13 mouse cellular contexts compared by ENCODE assay signal in genomic region chr16:21315751-21316151, GRCm38 (mm10).
DNase-seq lines count a peak whose midpoint lies in the region; ATAC-seq and TF ChIP-seq lines count a peak whose summit lies in the region.
"Had no signal": no experiment of that assay in that cellular context is flagged by ENCODE, and none has a peak within 500 bp of the region (broad histone marks: within the 10 kb centered on the region; RNA-seq: fewer than 3 reads in every experiment).

No protein-coding gene starts in this region.

- no peaks in the 10 kb centered on the region for H3K9me3 ChIP-seq in forebrain, embryonic 15.5 days
- H3K9me3 ChIP-seq in forebrain, postnatal 0 days (ENCODE audit: low read length): no peaks in the 10 kb centered on the region
- no peaks in the 10 kb centered on the region for H3K9me3 ChIP-seq in lung, embryonic 15.5 days
- H3K9me3 ChIP-seq in embryonic facial prominence, embryonic 10.5 days: no peaks in the 10 kb centered on the region
- no peaks in the 10 kb centered on the region for H3K9me3 ChIP-seq in liver, embryonic 12.5 days (replicated peaks)
- H3K9me3 ChIP-seq: embryonic facial prominence, embryonic 12.5 days had no signal

- no peak overlapping the region for H3K27ac ChIP-seq in forebrain, embryonic 15.5 days (replicated peaks)
- no peak overlapping the region for H3K27ac ChIP-seq in forebrain, postnatal 0 days (ENCODE audit: low read depth, low read length)
- H3K27ac ChIP-seq in lung, embryonic 15.5 days: no peak overlapping the region; the same call in 1 of the 2 replicates
- H3K27ac ChIP-seq in embryonic facial prominence, embryonic 10.5 days (replicated peaks): peak overlapping the region; percentile 51
- H3K27ac ChIP-seq in liver, embryonic 12.5 days: no peak overlapping the region
- H3K27ac ChIP-seq: embryonic facial prominence, embryonic 12.5 days; left cerebral cortex, adult 2 months had no signal

- no peak for TF ChIP-seq CTCF in forebrain, postnatal 0 days (IDR thresholded peaks at IDR 0.05; ENCODE audit: low read depth)

- ATAC-seq in forebrain, embryonic 15.5 days (replicated peaks): 0 out of 2 replicates have a peak, but pooled peaks have one; percentile 9
- ATAC-seq in forebrain, postnatal 0 days: no peak
- peak; percentile 68; the same call in 1 of the 2 replicates for ATAC-seq in lung, embryonic 15.5 days (ENCODE audit: borderline replicate concordance, extremely low read depth, low FRiP score, low TSS enrichment)
- ATAC-seq in liver, embryonic 12.5 days: peak; percentile 20; the same call in 1 of the 2 replicates
- ATAC-seq: activated CD4-positive, CD25-positive, alpha-beta regulatory T cell, adult 4 months; forebrain, embryonic 16.5 days had no signal

- H3K4me2 ChIP-seq in forebrain, embryonic 15.5 days (replicated peaks): no peak overlapping the region
- no peak overlapping the region for H3K4me2 ChIP-seq in forebrain, postnatal 0 days (ENCODE audit: low read depth)
- no peak overlapping the region for H3K4me2 ChIP-seq in lung, embryonic 15.5 days
- H3K4me2 ChIP-seq in liver, embryonic 12.5 days: peak overlapping the region; percentile 13; the same call in 1 of the 2 replicates
- H3K4me2 ChIP-seq: embryonic facial prominence, embryonic 12.5 days had no signal

- no peaks in the 10 kb centered on the region for H3K27me3 ChIP-seq in forebrain, embryonic 15.5 days
- H3K27me3 ChIP-seq in forebrain, postnatal 0 days (ENCODE audit: insufficient read depth, low read length): no peaks in the 10 kb centered on the region
- no peaks in the 10 kb centered on the region for H3K27me3 ChIP-seq in lung, embryonic 15.5 days
- H3K27me3 ChIP-seq in embryonic facial prominence, embryonic 10.5 days (replicated peaks; ENCODE audit: low read depth, poor library complexity, severe bottlenecking): peaks cover 7% of the 10 kb centered on the region; the same call in 1 of the 2 replicates
- H3K27me3 ChIP-seq in liver, embryonic 12.5 days (replicated peaks): peaks cover 40% of the 10 kb centered on the region
- H3K27me3 ChIP-seq: embryonic facial prominence, embryonic 12.5 days had no signal

- H3K4me3 ChIP-seq in forebrain, embryonic 15.5 days: no peak overlapping the region
- no peak overlapping the region for H3K4me3 ChIP-seq in forebrain, postnatal 0 days (ENCODE audit: low read depth, low read length)
- no peak overlapping the region for H3K4me3 ChIP-seq in lung, embryonic 15.5 days
- no peak overlapping the region for H3K4me3 ChIP-seq in embryonic facial prominence, embryonic 10.5 days
- H3K4me3 ChIP-seq in liver, embryonic 12.5 days: no peak overlapping the region
- H3K4me3 ChIP-seq: embryonic facial prominence, embryonic 12.5 days; left cerebral cortex, adult 2 months had no signal

- DNase-seq in forebrain, postnatal 0 days: no peak
- DNase-seq in lung, postnatal 10 days: no peak
- no peak for DNase-seq in embryonic facial prominence, embryonic 10.5 days (ENCODE audit: low spot score)
- no peak for DNase-seq in yolk sac, embryonic 10.5 days (ENCODE audit: low spot score)
- DNase-seq in cerebellum, postnatal 25 days: no peak
- DNase-seq: kidney, postnatal 36 days had no signal

- WGBS in forebrain, embryonic 15.5 days: 30% methylated on average over 6 of the region's 6 CpGs
- WGBS in forebrain, postnatal 0 days: 36% methylated on average over 6 of the region's 6 CpGs
- WGBS in lung, embryonic 15.5 days: 14% methylated on average over 6 of the region's 6 CpGs
- 69% methylated on average over 6 of the region's 6 CpGs for WGBS in embryonic facial prominence, embryonic 10.5 days
- WGBS in liver, embryonic 12.5 days (ENCODE audit: insufficient replicate concordance): 29% methylated on average over 6 of the region's 6 CpGs

- H3K9ac ChIP-seq in forebrain, embryonic 15.5 days (replicated peaks): no peak overlapping the region
- no peak overlapping the region for H3K9ac ChIP-seq in forebrain, postnatal 0 days
- H3K9ac ChIP-seq in lung, embryonic 15.5 days: no peak overlapping the region
- H3K9ac ChIP-seq in liver, embryonic 12.5 days: no peak overlapping the region
- H3K9ac ChIP-seq: embryonic facial prominence, embryonic 12.5 days had no signal

- H3K4me1 ChIP-seq in forebrain, embryonic 15.5 days: peaks cover 8% of the 10 kb centered on the region
- 0 out of 2 replicates have a peak, but pooled peaks cover 4% of the 10 kb centered on the region for H3K4me1 ChIP-seq in forebrain, postnatal 0 days (ENCODE audit: insufficient read depth)
- H3K4me1 ChIP-seq in lung, embryonic 15.5 days: peaks cover 57% of the 10 kb centered on the region
- peaks cover 61% of the 10 kb centered on the region for H3K4me1 ChIP-seq in embryonic facial prominence, embryonic 10.5 days
- peaks cover 23% of the 10 kb centered on the region for H3K4me1 ChIP-seq in liver, embryonic 12.5 days

- no peaks in the 10 kb centered on the region for H3K36me3 ChIP-seq in forebrain, embryonic 15.5 days
- H3K36me3 ChIP-seq in forebrain, postnatal 0 days (ENCODE audit: insufficient read depth): no peaks in the 10 kb centered on the region
- H3K36me3 ChIP-seq in lung, embryonic 15.5 days: no peaks in the 10 kb centered on the region
- H3K36me3 ChIP-seq in embryonic facial prominence, embryonic 10.5 days (replicated peaks): no peaks in the 10 kb centered on the region
- no peaks in the 10 kb centered on the region for H3K36me3 ChIP-seq in liver, embryonic 12.5 days
- H3K36me3 ChIP-seq: embryonic facial prominence, embryonic 12.5 days had no signal
